Mouse (Mus musculus): ENCODE data around the gene Stra8. TPM values are rescaled to one million over a fixed set of nuclear protein-coding genes. Genes with fewer than 3 reads are reported as not detected.

Gene Stra8
- polyA plus RNA-seq, 1 experiment = not detected

DNA sequence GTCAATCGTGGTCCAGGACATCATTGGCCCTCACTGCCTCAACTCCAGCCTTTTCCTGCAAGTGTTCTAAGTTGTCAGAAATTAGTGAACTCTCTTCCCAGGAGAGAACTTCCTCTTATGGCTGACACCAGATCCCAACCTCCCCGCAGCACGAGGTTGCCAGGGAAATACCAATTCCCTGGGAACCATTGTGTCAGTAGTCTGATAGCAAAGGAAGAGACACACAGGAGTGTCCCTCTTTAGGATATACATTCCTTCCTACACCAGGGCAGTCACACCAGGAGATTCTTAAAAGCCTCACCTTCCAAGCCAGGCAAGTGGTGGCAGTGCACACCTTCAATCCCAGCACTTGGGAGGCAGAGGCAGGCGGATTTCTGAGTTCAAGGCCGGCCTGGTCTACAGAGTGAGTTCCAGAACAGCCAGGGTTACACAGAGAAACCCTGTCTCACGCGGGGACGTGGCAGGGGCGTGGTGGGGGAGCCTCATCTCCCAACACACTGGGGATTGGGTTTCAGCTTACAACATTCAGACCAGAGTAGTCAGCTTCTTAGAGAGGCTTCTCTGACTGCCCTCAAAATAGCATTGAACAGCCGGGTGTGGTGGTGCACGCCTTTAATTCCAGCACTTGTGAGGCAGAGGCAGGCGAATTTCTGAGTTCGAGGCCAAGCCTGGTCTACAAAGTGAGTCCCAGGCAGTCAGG, 6.5 kb upstream of the Stra8 start:
- Histone ChIP-seq H3K27me3 (ENCODE audit: control insufficient read depth, insufficient read depth, low read length) (no peaks in the 10 kb centered on the region), H3K4me1 (ENCODE audit: control insufficient read depth, insufficient read depth, low read length) (0 out of 2 replicates have a peak, but pooled peaks cover 2% of the 10 kb centered on the region), H3K4me3 (replicated peaks; ENCODE audit: insufficient read depth, low read depth, low read length) (no peak overlapping the region), H3K27ac (ENCODE audit: insufficient read depth, low read length) (no peak overlapping the region)
- no peak for DNase-seq
- WGBS = 83% methylated on average over 13 of the region's 13 CpGs
- TF ChIP-seq POLR2A (IDR thresholded peaks at IDR 0.05; ENCODE audit: borderline replicate concordance, insufficient read depth, low read length) = no peak
- TF ChIP-seq CTCF (IDR thresholded peaks at IDR 0.05; ENCODE audit: borderline replicate concordance, insufficient read depth, low read depth, low read length) = no peak

DNA sequence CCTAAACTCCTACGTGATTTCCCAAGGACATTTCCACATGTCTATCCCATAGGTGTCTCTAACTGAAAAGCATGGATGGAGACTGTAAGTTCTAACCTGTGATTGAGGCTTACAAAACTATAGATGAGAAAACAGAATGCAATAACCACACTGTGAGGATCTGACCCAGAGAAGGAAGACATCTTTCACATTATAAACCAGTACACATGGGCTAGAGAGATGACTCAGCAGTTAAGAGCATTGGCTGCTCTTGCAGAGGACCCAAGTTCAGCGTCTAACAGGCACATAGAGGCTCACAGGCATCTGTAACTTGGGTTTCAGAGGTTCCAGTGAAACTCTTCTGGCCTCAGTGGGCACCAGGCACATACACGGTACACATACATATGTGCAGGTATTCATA, 5.5 kb upstream of the Stra8 start:
- no peak for TF ChIP-seq CTCF (IDR thresholded peaks at IDR 0.05; ENCODE audit: borderline replicate concordance, insufficient read depth, low read depth, low read length)
- TF ChIP-seq POLR2A (IDR thresholded peaks at IDR 0.05; ENCODE audit: borderline replicate concordance, insufficient read depth, low read length) = no peak
- no peak overlapping the region for H3K27ac ChIP-seq (ENCODE audit: insufficient read depth, low read length)
- WGBS = 90% methylated on average over 3 of the region's 3 CpGs
- no peaks in the 10 kb centered on the region for H3K27me3 ChIP-seq (ENCODE audit: control insufficient read depth, insufficient read depth, low read length)
- DNase-seq = no peak
- H3K4me1 ChIP-seq (ENCODE audit: control insufficient read depth, insufficient read depth, low read length) = 0 out of 2 replicates have a peak, but pooled peaks cover 2% of the 10 kb centered on the region
- no peak overlapping the region for H3K4me3 ChIP-seq (replicated peaks; ENCODE audit: insufficient read depth, low read depth, low read length)

DNA sequence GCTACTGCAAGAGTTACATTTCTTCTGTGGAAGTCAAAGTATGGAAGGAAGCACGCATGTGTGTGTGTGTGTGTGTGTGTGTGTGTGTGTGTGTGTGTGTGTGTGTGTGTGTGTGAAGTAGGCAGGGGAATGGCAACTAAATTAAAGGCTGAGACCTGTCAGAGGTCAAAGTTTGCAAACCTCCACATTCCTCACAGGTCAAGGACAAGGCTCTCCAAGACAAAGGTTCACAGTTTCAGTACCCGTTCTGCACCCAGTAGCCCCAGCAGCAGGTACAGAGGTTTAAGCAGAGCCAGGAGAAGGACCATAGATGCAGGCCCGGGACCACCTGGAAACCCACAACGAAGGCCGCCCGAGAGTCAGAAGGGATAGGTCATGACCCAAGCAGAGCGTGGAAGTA, 817 bp upstream of the Stra8 start:
- TF ChIP-seq CTCF (IDR thresholded peaks at IDR 0.05; ENCODE audit: borderline replicate concordance, insufficient read depth, low read depth, low read length) = no peak
- TF ChIP-seq POLR2A (IDR thresholded peaks at IDR 0.05; ENCODE audit: borderline replicate concordance, insufficient read depth, low read length) = no peak
- WGBS = 92% methylated on average over 7 of the region's 7 CpGs
- Histone ChIP-seq H3K27me3 (ENCODE audit: control insufficient read depth, insufficient read depth, low read length) (no peaks in the 10 kb centered on the region), H3K4me3 (replicated peaks; ENCODE audit: insufficient read depth, low read depth, low read length) (no peak overlapping the region), H3K27ac (ENCODE audit: insufficient read depth, low read length) (no peak overlapping the region), H3K4me1 (ENCODE audit: control insufficient read depth, insufficient read depth, low read length) (no peaks in the 10 kb centered on the region)
- DNase-seq = no peak

DNA sequence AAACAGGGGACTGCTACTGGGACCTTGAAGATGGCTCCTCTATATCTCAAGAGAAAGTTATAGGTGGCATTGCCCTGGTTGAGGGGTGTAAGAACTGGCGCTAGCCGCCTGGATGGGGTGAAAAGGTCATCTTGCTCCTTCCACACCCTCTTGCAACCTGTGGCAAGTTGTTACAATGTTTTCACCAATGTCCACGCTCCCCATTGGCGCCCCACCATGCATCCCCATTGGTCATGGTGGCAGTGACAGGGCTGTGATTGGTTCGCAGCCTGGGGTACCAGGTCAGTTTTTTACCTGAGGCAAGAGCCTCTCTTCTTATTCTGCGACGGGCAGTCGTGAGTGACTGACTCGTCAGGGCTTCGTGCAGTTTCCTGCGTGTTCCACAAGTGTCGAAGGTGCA, 668 bp downstream of the Stra8 start:
- no peak for DNase-seq
- TF ChIP-seq POLR2A (IDR thresholded peaks at IDR 0.05; ENCODE audit: borderline replicate concordance, insufficient read depth, low read length) (no peak), CTCF (IDR thresholded peaks at IDR 0.05; ENCODE audit: borderline replicate concordance, insufficient read depth, low read depth, low read length) (no peak)
- Histone ChIP-seq H3K4me3 (replicated peaks; ENCODE audit: insufficient read depth, low read depth, low read length) (no peak overlapping the region), H3K27me3 (ENCODE audit: control insufficient read depth, insufficient read depth, low read length) (no peaks in the 10 kb centered on the region), H3K4me1 (ENCODE audit: control insufficient read depth, insufficient read depth, low read length) (no peaks in the 10 kb centered on the region), H3K27ac (ENCODE audit: insufficient read depth, low read length) (no peak overlapping the region)
- 93% methylated on average over 12 of the region's 12 CpGs for WGBS

DNA sequence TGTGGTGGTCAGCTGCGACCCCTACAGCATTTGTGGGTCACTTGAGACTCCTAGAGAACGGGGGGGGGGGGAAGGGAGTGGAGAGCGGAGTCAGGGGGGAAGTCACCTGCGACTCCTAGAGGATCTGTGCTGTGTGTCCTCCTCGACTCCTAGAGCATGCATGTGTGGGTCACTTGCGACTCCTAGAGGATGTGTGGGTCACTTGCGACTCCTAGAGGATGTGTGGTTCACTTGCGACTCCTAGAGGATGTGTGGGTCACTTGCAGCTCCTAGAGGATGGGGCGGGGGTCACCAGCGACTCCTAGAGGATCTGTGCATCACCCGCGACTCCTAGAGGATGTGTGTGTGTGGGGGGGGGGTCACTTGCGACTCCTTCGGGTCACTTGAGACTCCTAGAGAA, 2.0 kb downstream of the Stra8 start:
- H3K27ac ChIP-seq (ENCODE audit: insufficient read depth, low read length) = no peak overlapping the region
- DNase-seq = peak in 1 of 2 experiments; percentile 22
- peak; percentile 69 for TF ChIP-seq CTCF (IDR thresholded peaks at IDR 0.05; ENCODE audit: borderline replicate concordance, insufficient read depth, low read depth, low read length)
- no peak for TF ChIP-seq POLR2A (IDR thresholded peaks at IDR 0.05; ENCODE audit: borderline replicate concordance, insufficient read depth, low read length)
- no peaks in the 10 kb centered on the region for H3K4me1 ChIP-seq (ENCODE audit: control insufficient read depth, insufficient read depth, low read length)
- WGBS = 48% methylated on average over 14 of the region's 14 CpGs
- H3K27me3 ChIP-seq (ENCODE audit: control insufficient read depth, insufficient read depth, low read length) = no peaks in the 10 kb centered on the region
- H3K4me3 ChIP-seq (replicated peaks; ENCODE audit: insufficient read depth, low read depth, low read length) = no peak overlapping the region

DNA sequence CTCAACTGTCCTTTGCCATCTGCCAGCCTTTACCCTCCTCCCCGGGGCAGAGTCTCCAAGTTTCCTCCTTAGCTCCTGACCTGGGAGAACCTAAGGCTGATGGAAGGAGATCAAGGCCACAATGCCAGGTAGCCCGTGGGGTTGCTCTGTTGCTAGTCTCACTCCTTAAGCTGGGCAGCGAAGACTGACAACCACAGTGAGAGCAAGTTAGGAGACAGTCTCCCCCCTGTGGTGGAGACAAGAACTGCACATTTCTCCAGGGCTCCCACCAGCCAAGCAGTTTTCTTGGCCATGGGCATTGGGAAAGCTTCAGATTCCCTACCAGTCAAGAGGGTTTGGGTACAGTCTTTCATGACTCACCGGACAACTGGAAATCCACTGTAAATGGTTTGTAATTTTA, 7.2 kb downstream of the Stra8 start:
- H3K27me3 ChIP-seq (ENCODE audit: control insufficient read depth, insufficient read depth, low read length) = no peaks in the 10 kb centered on the region
- WGBS = 27% methylated on average over 4 of the region's 4 CpGs
- DNase-seq = peak; percentile 58 to 70
- no peaks in the 10 kb centered on the region for H3K4me1 ChIP-seq (ENCODE audit: control insufficient read depth, insufficient read depth, low read length)
- H3K4me3 ChIP-seq (replicated peaks; ENCODE audit: insufficient read depth, low read depth, low read length) = no peak overlapping the region
- TF ChIP-seq CTCF (IDR thresholded peaks at IDR 0.05; ENCODE audit: borderline replicate concordance, insufficient read depth, low read depth, low read length) (peak; percentile 84), POLR2A (IDR thresholded peaks at IDR 0.05; ENCODE audit: borderline replicate concordance, insufficient read depth, low read length) (no peak)
- H3K27ac ChIP-seq (ENCODE audit: insufficient read depth, low read length) = no peak overlapping the region

DNA sequence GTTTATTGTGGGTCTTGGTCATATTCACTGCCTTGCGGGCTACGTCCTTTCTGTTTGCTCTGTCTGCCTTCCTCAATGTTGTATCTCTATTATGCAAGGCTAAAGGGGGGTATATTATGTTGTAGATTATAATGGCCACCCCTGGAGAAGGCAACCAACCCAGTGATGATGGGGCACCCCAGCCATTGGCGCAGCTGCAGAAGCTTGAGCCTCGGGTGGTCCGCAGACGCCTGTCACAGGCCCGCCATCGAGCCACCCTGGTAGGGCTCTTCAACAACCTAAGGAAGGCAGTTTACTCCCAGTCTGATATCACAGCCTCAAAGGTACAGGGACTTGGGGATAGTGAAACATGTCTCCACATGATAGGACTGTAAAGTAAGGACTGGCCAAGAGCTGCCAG, 7.6 kb downstream of the Stra8 start:
- Histone ChIP-seq H3K27ac (ENCODE audit: insufficient read depth, low read length) (no peak overlapping the region), H3K4me1 (ENCODE audit: control insufficient read depth, insufficient read depth, low read length) (no peaks in the 10 kb centered on the region), H3K27me3 (ENCODE audit: control insufficient read depth, insufficient read depth, low read length) (no peaks in the 10 kb centered on the region), H3K4me3 (replicated peaks; ENCODE audit: insufficient read depth, low read depth, low read length) (no peak overlapping the region)
- TF ChIP-seq CTCF (IDR thresholded peaks at IDR 0.05; ENCODE audit: borderline replicate concordance, insufficient read depth, low read depth, low read length) (no peak), POLR2A (IDR thresholded peaks at IDR 0.05; ENCODE audit: borderline replicate concordance, insufficient read depth, low read length) (no peak)
- WGBS = 94% methylated on average over 8 of the region's 8 CpGs
- DNase-seq = no peak

DNA sequence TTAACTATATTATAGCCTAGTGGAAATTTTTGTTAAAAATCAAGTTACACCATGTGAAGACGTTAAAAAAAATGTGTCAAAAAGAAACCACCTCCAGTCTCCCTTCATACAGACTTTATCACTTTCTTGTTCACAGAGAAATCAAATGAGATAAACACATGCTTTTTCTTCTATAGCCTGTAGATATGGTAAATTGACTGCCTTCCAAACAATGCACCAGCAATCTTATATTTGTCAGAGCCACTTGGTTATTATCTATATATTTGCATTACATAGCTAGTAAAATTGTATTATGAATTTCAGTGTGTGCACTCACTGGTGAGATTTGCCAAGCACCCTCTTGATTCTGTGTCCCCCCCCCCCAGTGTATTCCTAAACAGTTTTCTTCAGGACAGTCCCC, 12.7 kb downstream of the Stra8 start:
- H3K27ac ChIP-seq (ENCODE audit: insufficient read depth, low read length) = no peak overlapping the region
- H3K27me3 ChIP-seq (ENCODE audit: control insufficient read depth, insufficient read depth, low read length) = no peaks in the 10 kb centered on the region
- no peaks in the 10 kb centered on the region for H3K4me1 ChIP-seq (ENCODE audit: control insufficient read depth, insufficient read depth, low read length)
- no peak for DNase-seq
- H3K4me3 ChIP-seq (replicated peaks; ENCODE audit: insufficient read depth, low read depth, low read length) = no peak overlapping the region
- 97% methylated on average over 1 of the region's 1 CpGs for WGBS
- no peak for TF ChIP-seq CTCF (IDR thresholded peaks at IDR 0.05; ENCODE audit: borderline replicate concordance, insufficient read depth, low read depth, low read length)
- no peak for TF ChIP-seq POLR2A (IDR thresholded peaks at IDR 0.05; ENCODE audit: borderline replicate concordance, insufficient read depth, low read length)
